9 mouse cellular contexts compared by ENCODE assay signal in genomic region chr14:30056031-30056766, GRCm38 (mm10). TPM values are rescaled to one million over a fixed set of nuclear protein-coding genes. Genes with fewer than 3 reads are reported as not detected.
DNase-seq lines count a peak whose midpoint lies in the region; ATAC-seq lines count a peak whose summit lies in the region.
"Had no signal": no experiment of that assay in that cellular context is flagged by ENCODE, and none has a peak within 500 bp of the region (broad histone marks: within the 10 kb centered on the region; RNA-seq: fewer than 3 reads in every experiment).

No protein-coding gene starts in this region.

- no peaks in the 10 kb centered on the region for H3K9me3 ChIP-seq in forebrain, embryonic 11.5 days (ENCODE audit: control insufficient read depth, low read length)
- no peaks in the 10 kb centered on the region for H3K9me3 ChIP-seq in forebrain, embryonic 10.5 days
- no peaks in the 10 kb centered on the region for H3K9me3 ChIP-seq in stomach, embryonic 14.5 days (ENCODE audit: control insufficient read depth, low read depth, low read length)
- H3K9me3 ChIP-seq: limb, embryonic 13.5 days had no signal

- H3K27me3 ChIP-seq in forebrain, embryonic 11.5 days (ENCODE audit: control insufficient read depth, insufficient read depth, low read length) = no peaks in the 10 kb centered on the region
- H3K27me3 ChIP-seq in forebrain, embryonic 10.5 days (ENCODE audit: poor library complexity, severe bottlenecking) = no peaks in the 10 kb centered on the region
- no peaks in the 10 kb centered on the region for H3K27me3 ChIP-seq in stomach, embryonic 14.5 days (ENCODE audit: control insufficient read depth, insufficient read depth, low read length)
- H3K27me3 ChIP-seq: limb, embryonic 13.5 days had no signal

- H3K4me3 ChIP-seq in forebrain, embryonic 11.5 days (ENCODE audit: low read depth, low read length) = no peak overlapping the region
- no peak overlapping the region for H3K4me3 ChIP-seq in forebrain, embryonic 10.5 days
- H3K4me3 ChIP-seq in stomach, embryonic 14.5 days (ENCODE audit: low read depth, low read length) = no peak overlapping the region
- H3K4me3 ChIP-seq: limb, embryonic 13.5 days had no signal

- peaks cover 2% of the 10 kb centered on the region; the same call in 1 of the 2 replicates for H3K4me1 ChIP-seq in forebrain, embryonic 11.5 days (replicated peaks; ENCODE audit: control insufficient read depth, insufficient read depth, low read length)
- peaks cover 9% of the 10 kb centered on the region for H3K4me1 ChIP-seq in forebrain, embryonic 10.5 days
- H3K4me1 ChIP-seq in stomach, embryonic 14.5 days (ENCODE audit: control insufficient read depth, insufficient read depth, low read length) = peaks cover 14% of the 10 kb centered on the region; the same call in 1 of the 2 replicates

- 62% methylated on average over 13 of the region's 13 CpGs for WGBS in forebrain, embryonic 11.5 days
- 77% methylated on average over 13 of the region's 13 CpGs for WGBS in forebrain, embryonic 10.5 days
- 48% methylated on average over 13 of the region's 13 CpGs for WGBS in stomach, embryonic 14.5 days

- H3K27ac ChIP-seq in forebrain, embryonic 11.5 days (ENCODE audit: low read depth, low read length) = no peak overlapping the region
- no peak overlapping the region for H3K27ac ChIP-seq in forebrain, embryonic 10.5 days
- peak overlapping the region; percentile 69 for H3K27ac ChIP-seq in stomach, embryonic 14.5 days (ENCODE audit: low read length)
- H3K27ac ChIP-seq: limb, embryonic 13.5 days had no signal

- DNase-seq in forebrain, embryonic 11.5 days (ENCODE audit: low spot score) = no peak
- DNase-seq in forebrain, embryonic 10.5 days (ENCODE audit: extremely low spot score, low spot score) = no peak
- DNase-seq in right cerebral cortex, postnatal 10 days (ENCODE audit: low spot score in 2 of 2) = peak; percentile 75 to 80
- DNase-seq in right cerebral cortex, postnatal 36 days (ENCODE audit: low spot score in 2 of 2) = no peak
- DNase-seq in kidney, postnatal 10 days = peak; percentile 30
- DNase-seq in thymus, postnatal 4 days = no peak
- DNase-seq in natural killer cell, adult 2 months (ENCODE audit: low spot score in 2 of 2) = no peak

- ATAC-seq in forebrain, embryonic 11.5 days (replicated peaks; ENCODE audit: low FRiP score) = 0 out of 2 replicates have a peak, but pooled peaks have one; percentile 2
- peak; percentile 68; the same call in 1 of the 2 replicates for ATAC-seq in stomach, embryonic 14.5 days (ENCODE audit: insufficient number of reproducible peaks, insufficient read depth, low FRiP score, low read depth)

- no peak overlapping the region for H3K9ac ChIP-seq in forebrain, embryonic 11.5 days (ENCODE audit: low read length)
- H3K9ac ChIP-seq in stomach, embryonic 14.5 days (replicated peaks; ENCODE audit: low read depth, low read length) = no peak overlapping the region
- H3K9ac ChIP-seq: limb, embryonic 13.5 days had no signal

- H3K4me2 ChIP-seq in forebrain, embryonic 11.5 days (ENCODE audit: low read depth, low read length, severe bottlenecking) = no peak overlapping the region
- H3K4me2 ChIP-seq in stomach, embryonic 14.5 days (replicated peaks; ENCODE audit: low read depth, low read length) = 0 out of 2 replicates have a peak overlapping the region, but pooled peaks have one; percentile 10
- H3K4me2 ChIP-seq: limb, embryonic 13.5 days had no signal

- no peaks in the 10 kb centered on the region for H3K36me3 ChIP-seq in forebrain, embryonic 11.5 days (ENCODE audit: control insufficient read depth, insufficient read depth, low read length)
- H3K36me3 ChIP-seq in forebrain, embryonic 10.5 days (replicated peaks) = no peaks in the 10 kb centered on the region
- no peaks in the 10 kb centered on the region for H3K36me3 ChIP-seq in stomach, embryonic 14.5 days (ENCODE audit: control insufficient read depth, insufficient read depth, low read length)
- H3K36me3 ChIP-seq: limb, embryonic 13.5 days had no signal

RNA-seq across cellular contexts. Expression of gene Chdh, which starts 47.4 kb away (rescaled TPM):
- polyA plus RNA-seq in forebrain, embryonic 11.5 days (2014; fragmentation: Nextera tagmentation; extraction: Ambion mirVana) = 0.12 TPM in 1 of 2 replicates, not detected in the other
- not detected in 2 replicates for polyA plus RNA-seq in forebrain, embryonic 10.5 days (2016; fragmentation: Nextera tagmentation; extraction: Ambion mirVana)
- 0.84 and 1.1 TPM in 2 replicates for polyA plus RNA-seq in stomach, embryonic 14.5 days (2014; fragmentation: Nextera tagmentation; extraction: Ambion mirVana)

RNA-seq across cellular contexts. Expression of gene Il17rb, which starts 47.5 kb away (rescaled TPM):
- 0.80 and 1.5 TPM in 2 replicates for polyA plus RNA-seq in forebrain, embryonic 11.5 days (2014; fragmentation: Nextera tagmentation; extraction: Ambion mirVana)
- polyA plus RNA-seq in forebrain, embryonic 10.5 days (2016; fragmentation: Nextera tagmentation; extraction: Ambion mirVana) = 0.76 and 0.91 TPM in 2 replicates
- polyA plus RNA-seq in stomach, embryonic 14.5 days (2014; fragmentation: Nextera tagmentation; extraction: Ambion mirVana) = 0.94 and 1.1 TPM in 2 replicates

Comparison
In these comparisons a context has a peak if more than half of its experiments do, and no peak if none do; other contexts are left out.
1. DNase-seq: peak in right cerebral cortex, postnatal 10 days (2 of 2) and kidney, postnatal 10 days (single experiment); none in forebrain, embryonic 11.5 days (single experiment), forebrain, embryonic 10.5 days (single experiment), right cerebral cortex, postnatal 36 days (0 of 2), thymus, postnatal 4 days (single experiment) and natural killer cell, adult 2 months (0 of 2).